Mouse (Mus musculus) liver, embryonic 15.5 days (tissue): ENCODE data around the gene C1qtnf5. TPM values are rescaled to one million over a fixed set of nuclear protein-coding genes. Genes with fewer than 3 reads are reported as not detected.
A peak's percentile ranks its signal among the peaks of the same experiment; 100 is the strongest.
"Not testable (repeated sequence)": the region's sequence is repeated elsewhere in the genome, so short reads cannot be mapped to it uniquely, and the experiment has no call there.

ENCODE experiments used
- ATAC-seq: fragments of 200-750 bp; cut with Nextera tagmentation; 2 replicates; pipeline ENCODE4 v1.8.0; 2017; ENCODE audit warnings: moderate number of reproducible peaks, mild to moderate bottlenecking, moderate library complexity; ENCODE audit not compliant: insufficient read depth
- H3K27ac ChIP-seq: fragments of 300-500 bp; sonication (generic); replicated peaks from 2 replicates; pipeline ENCODE4 v1.5.1; 2015; ENCODE audit warnings: mild to moderate bottlenecking, inconsistent platforms
- H3K27me3 ChIP-seq: fragments of 300-500 bp; sonication (generic); 2 replicates; pipeline ENCODE4 v1.6.1; 2015; ENCODE audit warnings: mild to moderate bottlenecking, inconsistent platforms
- H3K36me3 ChIP-seq: fragments of 300-500 bp; sonication (generic); replicated peaks from 2 replicates; pipeline ENCODE4 v1.6.1; 2015; ENCODE audit warnings: moderate library complexity, mild to moderate bottlenecking, inconsistent platforms
- H3K4me1 ChIP-seq: fragments of 300-500 bp; sonication (generic); replicated peaks from 2 replicates; pipeline ENCODE4 v1.6.1; 2015; ENCODE audit warnings: inconsistent platforms
- H3K4me2 ChIP-seq: fragments of 300-500 bp; sonication (generic); 2 replicates; pipeline ENCODE4 v1.6.1; 2015; ENCODE audit warnings: moderate library complexity, mild to moderate bottlenecking, inconsistent platforms
- H3K4me3 ChIP-seq: fragments of 300-500 bp; sonication (generic); replicated peaks from 2 replicates; pipeline ENCODE4 v1.5.1; 2015; ENCODE audit warnings: mild to moderate bottlenecking, inconsistent platforms
- H3K9ac ChIP-seq: fragments of 300-500 bp; sonication (generic); 2 replicates; pipeline ENCODE4 v1.6.1; 2015; ENCODE audit warnings: moderate library complexity, mild to moderate bottlenecking, inconsistent platforms
- H3K9me3 ChIP-seq: fragments of 300-500 bp; sonication (generic); replicated peaks from 2 replicates; pipeline ENCODE4 v1.6.1; 2016; ENCODE audit warnings: inconsistent platforms
- WGBS: fragments of 180-500 bp; shearing (Covaris S2); methylation state at CpG from one replicate; pipeline ENCODE4 v1.1.7; 2015; ENCODE audit warnings: mixed read lengths; ENCODE audit not compliant: insufficient replicate concordance; 5-methylcytosine and 5-hydroxymethylcytosine counted together
- polyA plus RNA-seq: library from polyadenylated mRNA; unstranded; fragments of >200 nt; fragmentation: Nextera tagmentation; extraction: Ambion mirVana; gene quantifications from 2 replicates; pipeline ENCODE4 v1.2.1, GENCODE M21; 2015

The C1qtnf5 gene
- polyA plus RNA-seq, 1 experiment from 2014 or later = 0.29 TPM

DNA sequence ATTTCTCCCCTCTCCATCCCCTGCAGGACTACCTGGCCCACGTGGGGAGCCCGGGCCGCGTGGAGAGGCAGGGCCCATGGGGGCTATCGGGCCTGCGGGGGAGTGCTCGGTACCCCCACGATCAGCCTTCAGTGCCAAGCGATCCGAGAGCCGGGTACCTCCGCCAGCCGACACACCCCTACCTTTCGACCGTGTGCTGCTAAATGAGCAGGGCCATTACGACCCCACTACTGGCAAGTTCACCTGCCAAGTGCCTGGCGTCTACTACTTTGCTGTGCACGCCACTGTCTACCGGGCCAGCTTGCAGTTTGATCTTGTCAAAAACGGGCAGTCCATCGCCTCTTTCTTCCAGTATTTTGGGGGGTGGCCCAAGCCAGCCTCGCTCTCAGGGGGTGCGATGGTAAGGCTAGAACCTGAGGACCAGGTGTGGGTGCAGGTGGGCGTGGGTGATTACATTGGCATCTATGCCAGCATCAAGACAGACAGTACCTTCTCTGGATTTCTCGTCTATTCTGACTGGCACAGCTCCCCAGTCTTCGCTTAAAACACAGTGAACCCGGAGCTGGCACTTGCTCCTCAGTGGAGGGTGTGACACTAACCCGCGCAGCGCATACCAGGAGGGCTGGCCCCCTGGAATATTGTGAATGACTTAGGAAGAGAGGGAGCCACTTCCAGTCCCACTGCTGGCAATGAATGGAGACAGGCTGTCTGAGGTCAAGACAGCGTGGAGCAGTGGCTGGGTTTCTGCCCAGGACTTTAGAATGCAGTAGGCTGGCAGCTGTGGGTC, 1.4 kb downstream of the C1qtnf5 start:
- H3K9ac ChIP-seq = no peak overlapping the region
- H3K4me1 ChIP-seq = peaks cover 52% of the 10 kb centered on the region
- H3K36me3 ChIP-seq = peaks cover 54% of the 10 kb centered on the region
- WGBS = 85% methylated on average over 31 of the region's 31 CpGs
- no peak overlapping the region for H3K27ac ChIP-seq
- no peak overlapping the region for H3K4me3 ChIP-seq
- H3K27me3 ChIP-seq = no peaks in the 10 kb centered on the region
- H3K4me2 ChIP-seq = peak overlapping the region; percentile 58; the same call in 1 of the 2 replicates
- ATAC-seq = no peak
- H3K9me3 ChIP-seq = no peaks in the 10 kb centered on the region

DNA sequence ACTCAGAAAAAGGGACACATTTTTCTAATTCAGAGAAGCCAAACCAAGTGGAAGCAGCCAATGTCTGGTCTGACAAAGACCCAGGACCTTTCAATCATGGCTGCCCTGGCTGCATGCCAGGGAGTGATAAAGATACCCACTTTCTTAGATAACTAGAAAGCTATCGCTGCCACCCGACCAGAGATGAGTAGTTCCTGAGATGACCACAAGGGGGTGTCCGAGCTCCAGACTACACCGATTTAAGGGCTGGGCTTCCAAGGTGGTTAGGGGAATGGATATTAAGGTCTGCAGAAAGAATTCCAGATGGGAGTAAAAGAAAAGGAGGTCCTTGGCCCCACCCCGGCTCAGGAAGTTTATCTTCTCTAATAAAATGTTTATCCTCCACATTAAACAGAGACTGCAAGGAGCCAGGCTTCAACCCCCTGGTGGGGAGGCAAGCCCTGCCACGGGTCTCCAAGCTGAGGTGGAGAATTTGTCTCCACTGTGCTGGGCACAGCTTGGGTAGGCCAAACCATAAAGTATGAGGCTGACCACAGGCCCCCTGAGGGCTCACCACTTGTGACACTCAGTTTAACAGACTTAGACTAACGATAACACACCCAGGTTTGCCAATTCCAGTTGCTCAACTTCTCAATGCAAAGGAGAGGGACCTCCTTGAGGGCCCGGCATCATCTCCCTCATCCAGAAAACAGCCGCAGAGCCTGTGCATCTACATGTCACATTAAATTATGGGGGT, 2.5 kb downstream of the C1qtnf5 start:
- Histone ChIP-seq H3K36me3 (peaks cover 51% of the 10 kb centered on the region), H3K4me3 (peak overlapping the region; percentile 24), H3K27me3 (no peaks in the 10 kb centered on the region), H3K9me3 (no peaks in the 10 kb centered on the region), H3K9ac (no peak overlapping the region), H3K27ac (no peak overlapping the region), H3K4me2 (peak overlapping the region; percentile 58), H3K4me1 (peaks cover 62% of the 10 kb centered on the region)
- WGBS = 33% methylated on average over 9 of the region's 9 CpGs
- no peak for ATAC-seq

DNA sequence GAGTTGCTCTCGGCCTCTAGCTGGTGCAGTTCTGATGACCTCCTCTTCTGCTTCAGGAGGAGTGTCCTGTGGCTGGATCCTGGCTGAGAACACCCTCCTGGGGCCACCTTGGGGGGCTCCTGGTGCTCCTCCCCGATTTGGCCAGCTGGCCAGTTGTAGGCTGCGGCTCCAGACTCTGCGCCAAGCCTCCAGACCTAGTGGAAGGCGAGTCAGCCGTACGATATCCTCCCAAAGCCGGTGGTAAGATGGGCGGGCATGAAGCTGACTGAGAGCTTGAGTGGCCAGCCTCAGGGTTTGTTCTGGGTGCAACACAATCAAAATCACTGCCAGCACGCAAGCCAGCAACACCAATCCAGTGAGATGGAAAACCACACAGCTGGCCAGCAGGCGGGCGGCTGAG, 4.9 kb downstream of the C1qtnf5 start:
- peaks cover 55% of the 10 kb centered on the region for H3K4me1 ChIP-seq
- not testable (repeated sequence) for H3K9me3 ChIP-seq, ATAC-seq, H3K9ac ChIP-seq, H3K27ac ChIP-seq, H3K27me3 ChIP-seq
- peak overlapping the region; percentile 69 for H3K4me2 ChIP-seq
- peaks cover 35% of the 10 kb centered on the region for H3K36me3 ChIP-seq
- peak overlapping the region; percentile 74 for H3K4me3 ChIP-seq
- WGBS = 77% methylated on average over 10 of the region's 12 CpGs

DNA sequence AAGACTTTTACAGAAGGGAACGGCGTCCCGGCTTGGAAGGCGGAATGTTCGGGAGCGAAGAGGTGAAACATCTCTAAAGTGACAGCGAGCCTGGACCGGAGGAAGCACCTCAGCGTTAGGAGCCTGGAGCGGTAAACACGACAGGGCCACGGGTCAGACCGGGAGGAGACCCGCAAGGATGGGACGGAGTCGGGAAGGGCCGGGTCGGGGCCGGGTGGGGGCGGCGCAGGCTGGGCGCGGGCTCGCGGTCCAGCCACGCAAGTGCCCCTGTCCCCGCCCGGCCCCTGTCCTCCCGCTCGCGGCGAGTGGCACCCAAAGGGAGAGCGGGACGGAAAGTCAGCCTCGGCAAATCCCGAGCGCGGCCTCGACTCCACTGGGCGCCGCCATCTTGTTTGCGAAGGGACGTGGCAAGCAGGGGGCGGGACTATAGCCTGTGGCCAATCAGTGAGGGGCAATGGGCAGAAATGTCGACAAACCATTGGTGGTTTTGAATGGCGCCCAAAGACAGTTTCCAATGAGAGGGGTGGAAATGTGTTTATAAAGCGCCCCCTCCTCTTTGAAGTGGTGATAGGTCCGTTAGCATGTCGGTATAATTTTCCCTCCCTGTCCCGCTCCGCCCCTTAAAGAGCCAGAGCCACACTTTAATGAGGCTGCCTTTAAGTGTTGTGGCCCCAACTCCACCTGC, 6.2 kb downstream of the C1qtnf5 start, which contains the start of the genes Gm49380 and Rnf26:
Gene Gm49380, minus strand, starts transcription at position 396 of the 685 bp plus-strand sequence.
Gene Rnf26, minus strand, starts transcription at position 413 of the 685 bp plus-strand sequence.
- Histone ChIP-seq H3K9me3 (no peaks in the 10 kb centered on the region), H3K4me2 (peak within 1 kb of the TSS; percentile 70), H3K27ac (peak within 1 kb of the TSS; percentile 81), H3K4me3 (peak within 1 kb of the TSS; percentile 74), H3K4me1 (peaks cover 43% of the 10 kb centered on the region), H3K27me3 (no peaks in the 10 kb centered on the region), H3K36me3 (peaks cover 23% of the 10 kb centered on the region), H3K9ac (peak within 1 kb of the TSS; percentile 90)
- 1% methylated on average over 51 of the region's 51 CpGs for WGBS
- ATAC-seq = peak; percentile 92

DNA sequence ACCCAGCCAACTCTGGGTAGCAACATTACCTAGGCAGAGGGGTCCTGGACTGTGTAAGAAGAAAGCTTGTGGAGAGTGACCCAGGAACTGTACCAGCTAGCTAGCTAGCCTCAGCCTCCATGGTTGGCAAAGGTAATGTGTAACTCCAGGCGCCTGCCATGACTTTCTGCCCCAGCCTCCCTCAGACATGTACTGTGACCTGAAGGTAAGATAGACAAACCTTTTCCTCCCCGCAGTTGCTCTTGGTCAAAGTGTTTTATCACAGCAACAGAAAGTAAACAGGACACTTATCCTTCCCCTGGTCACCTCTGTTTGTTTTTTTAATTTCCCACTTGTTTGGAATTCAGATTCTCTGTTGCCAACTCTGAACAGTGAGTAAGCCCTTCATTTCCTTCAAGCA, 7.4 kb downstream of the C1qtnf5 start:
- Histone ChIP-seq H3K4me1 (peaks cover 31% of the 10 kb centered on the region), H3K4me3 (no peak overlapping the region), H3K27me3 (no peaks in the 10 kb centered on the region), H3K36me3 (peaks cover 12% of the 10 kb centered on the region), H3K9me3 (no peaks in the 10 kb centered on the region), H3K27ac (peak overlapping the region; percentile 55; the same call in 1 of the 2 replicates), H3K9ac (no peak overlapping the region), H3K4me2 (peak overlapping the region; percentile 70; the same call in 1 of the 2 replicates)
- no peak for ATAC-seq
- WGBS = 62% methylated on average over 2 of the region's 2 CpGs

DNA sequence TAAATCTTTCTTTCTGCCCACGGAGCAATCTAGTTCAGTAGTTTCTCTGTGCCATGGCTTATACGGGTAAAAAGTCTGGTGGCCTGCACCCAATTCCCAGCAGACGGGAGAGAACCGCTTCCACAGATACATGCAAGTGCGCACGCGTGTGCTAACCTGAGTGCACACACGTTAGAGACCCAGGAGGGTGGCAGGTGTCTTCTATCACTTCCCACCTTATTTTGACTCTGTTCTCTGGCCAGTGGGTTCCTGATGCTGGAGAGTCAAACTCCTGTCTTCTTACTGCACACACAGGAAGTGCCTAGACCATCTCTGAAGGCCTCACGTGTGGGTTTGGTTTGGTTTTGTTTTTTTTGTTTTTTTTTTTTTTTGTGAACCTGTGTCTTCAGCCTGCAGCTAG, 8.6 kb downstream of the C1qtnf5 start:
- no peak overlapping the region for H3K4me2 ChIP-seq

DNA sequence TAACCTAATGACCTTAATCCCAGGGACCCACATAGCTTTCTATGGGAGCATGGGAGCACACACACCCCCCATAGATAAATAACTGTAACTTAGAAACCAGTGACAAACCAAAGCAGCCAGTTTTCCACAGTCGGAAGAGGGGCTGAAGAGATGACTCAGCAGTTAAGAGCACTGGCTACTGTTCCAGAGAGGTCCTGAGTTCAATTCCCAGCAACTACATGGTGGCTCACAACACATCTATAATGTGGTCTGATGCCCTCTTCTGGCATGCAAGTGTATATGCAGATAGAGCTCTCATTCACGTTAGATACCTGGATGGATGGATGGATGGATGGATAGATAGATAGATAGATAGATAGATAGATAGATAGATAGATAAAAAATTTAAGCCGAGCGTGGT, 9.1 kb downstream of the C1qtnf5 start:
- H3K9ac ChIP-seq = no peak overlapping the region
- WGBS = 66% methylated on average over 4 of the region's 4 CpGs
- H3K4me1 ChIP-seq = peaks cover 16% of the 10 kb centered on the region
- H3K4me3 ChIP-seq = no peak overlapping the region
- H3K9me3 ChIP-seq = no peaks in the 10 kb centered on the region
- H3K27ac ChIP-seq = no peak overlapping the region
- H3K27me3 ChIP-seq = no peaks in the 10 kb centered on the region
- H3K36me3 ChIP-seq = no peaks in the 10 kb centered on the region
- no peak overlapping the region for H3K4me2 ChIP-seq
- ATAC-seq = no peak

More for the DNA sequence above, 8.6 kb downstream of the C1qtnf5 start:
- Histone ChIP-seq H3K36me3 (peaks cover under 1% of the 10 kb centered on the region; the same call in 1 of the 2 replicates), H3K27me3 (no peaks in the 10 kb centered on the region), H3K27ac (no peak overlapping the region), H3K9ac (no peak overlapping the region), H3K4me3 (no peak overlapping the region), H3K9me3 (no peaks in the 10 kb centered on the region), H3K4me1 (peaks cover 20% of the 10 kb centered on the region)
- 77% methylated on average over 9 of the region's 9 CpGs for WGBS
- ATAC-seq = no peak

DNA sequence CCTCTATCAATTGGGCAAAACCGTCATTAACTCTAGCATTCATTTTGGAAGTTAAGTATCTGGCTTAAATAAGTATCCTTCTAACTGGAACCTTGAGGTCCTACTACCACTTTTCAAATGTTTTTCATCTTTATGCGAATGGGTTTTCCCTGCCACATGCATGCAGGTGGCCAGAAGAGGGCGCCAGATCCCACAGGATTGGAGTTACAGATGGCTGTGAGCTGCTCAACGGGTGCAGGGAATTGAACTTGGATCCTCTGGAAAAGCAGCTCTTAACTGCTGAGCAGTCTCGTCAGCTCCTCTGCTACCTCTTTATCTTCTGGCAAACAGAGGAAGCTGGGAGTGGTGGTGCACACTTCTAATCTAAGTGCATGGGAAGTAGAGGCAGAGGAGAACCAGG, 12.0 kb downstream of the C1qtnf5 start:
- no peak overlapping the region for H3K9ac ChIP-seq
- WGBS = 38% methylated on average over 5 of the region's 5 CpGs

DNA sequence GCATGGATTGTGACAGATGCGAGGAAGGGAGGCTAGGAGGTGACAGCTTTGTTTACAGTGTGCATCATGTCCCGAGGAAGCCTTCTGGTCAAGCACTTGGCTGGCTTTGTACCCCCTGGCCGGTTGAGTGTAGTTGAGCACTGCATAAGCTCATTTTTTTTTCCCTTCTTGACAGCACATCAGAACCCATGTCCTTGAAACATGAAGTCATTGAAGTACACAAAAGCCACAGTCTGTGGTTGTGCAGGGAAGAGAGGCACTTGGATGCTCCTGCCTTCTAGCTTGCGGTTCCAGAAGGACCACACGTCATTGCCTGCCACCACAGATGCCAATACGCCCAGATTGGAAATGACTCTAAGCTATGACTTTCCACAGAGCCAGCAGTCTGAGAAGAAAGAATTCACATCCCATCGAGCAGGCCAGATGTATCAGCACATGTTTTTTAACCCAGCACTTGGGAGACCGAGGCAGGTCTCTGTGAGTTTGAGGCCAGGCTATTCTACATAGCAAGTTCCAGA, 13.0 kb downstream of the C1qtnf5 start:
- H3K4me3 ChIP-seq = no peak overlapping the region
- H3K9ac ChIP-seq = no peak overlapping the region
- H3K36me3 ChIP-seq = no peaks in the 10 kb centered on the region
- H3K27me3 ChIP-seq = no peaks in the 10 kb centered on the region
- H3K4me1 ChIP-seq = no peaks in the 10 kb centered on the region
- no peaks in the 10 kb centered on the region for H3K9me3 ChIP-seq
- WGBS = 64% methylated on average over 8 of the region's 8 CpGs
- no peak for ATAC-seq
- H3K27ac ChIP-seq = no peak overlapping the region
- H3K4me2 ChIP-seq = no peak overlapping the region

More for the DNA sequence above, 12.0 kb downstream of the C1qtnf5 start:
- Histone ChIP-seq H3K27me3 (no peaks in the 10 kb centered on the region), H3K4me3 (no peak overlapping the region), H3K27ac (no peak overlapping the region), H3K4me2 (no peak overlapping the region), H3K36me3 (no peaks in the 10 kb centered on the region), H3K4me1 (peaks cover 9% of the 10 kb centered on the region), H3K9me3 (no peaks in the 10 kb centered on the region)
- ATAC-seq = no peak

DNA sequence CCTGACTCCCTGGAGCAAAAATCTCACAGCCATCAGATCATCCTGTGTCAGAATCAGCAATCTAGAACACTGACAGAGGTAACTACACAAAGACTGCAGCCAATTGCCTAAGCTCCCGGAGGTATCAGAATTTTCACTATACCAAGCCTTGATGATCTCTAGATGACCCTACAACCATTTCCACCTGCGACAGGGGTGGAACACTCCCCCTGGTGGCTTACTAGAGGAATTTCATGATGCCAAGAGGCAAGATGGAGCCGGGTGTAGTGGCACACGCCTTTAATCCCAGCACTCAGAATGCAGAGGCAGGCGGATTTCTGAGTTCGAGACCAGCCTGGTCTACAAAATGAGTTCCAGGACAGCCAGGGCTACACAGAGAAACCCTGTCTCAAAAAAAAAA, 17.3 kb downstream of the C1qtnf5 start:
- Histone ChIP-seq H3K9ac (no peak overlapping the region), H3K4me1 (peaks cover 13% of the 10 kb centered on the region), H3K27ac (no peak overlapping the region), H3K36me3 (no peaks in the 10 kb centered on the region), H3K27me3 (peaks cover 16% of the 10 kb centered on the region), H3K9me3 (no peaks in the 10 kb centered on the region), H3K4me3 (no peak overlapping the region), H3K4me2 (no peak overlapping the region)
- 64% methylated on average over 6 of the region's 6 CpGs for WGBS
- ATAC-seq = no peak
